Mouse (Mus musculus) G1E (cell line): ENCODE measurements around the gene Stpg3. TPM values are rescaled to one million over a fixed set of nuclear protein-coding genes. Genes with fewer than 3 reads are reported as not detected.

ENCODE experiments used
- ATAC-seq: 2 replicates; pipeline ENCODE4 v1.8.0; 2016; ENCODE audit warnings: mild to moderate bottlenecking; ENCODE audit not compliant: insufficient number of reproducible peaks, poor library complexity, low FRiP score, severe bottlenecking; ENCODE audit errors: extremely low read depth
- DNase-seq: peaks from one replicate; pipeline ENCODE4 v3.0.0; 2012; ENCODE audit warnings: low spot score
- H3K27me3 ChIP-seq: 2 replicates; pipeline ENCODE4 v1.6.1; 2012; ENCODE audit warnings: mild to moderate bottlenecking, low read length, inconsistent platforms; ENCODE audit not compliant: insufficient read depth
- H3K36me3 ChIP-seq: replicated peaks from 2 replicates; pipeline ENCODE3; 2012; ENCODE audit warnings: mild to moderate bottlenecking, inconsistent platforms
- H3K4me1 ChIP-seq: 2 replicates; pipeline ENCODE4 v1.6.1; 2012; ENCODE audit warnings: low read depth, low read length, inconsistent platforms, mixed read lengths; ENCODE audit not compliant: insufficient read depth
- H3K4me3 ChIP-seq: 2 replicates; pipeline ENCODE4 v1.5.1; 2012; ENCODE audit warnings: low read depth, mild to moderate bottlenecking, inconsistent platforms, low read length, moderate library complexity, mixed read lengths
- H3K9me3 ChIP-seq: replicated peaks from 2 replicates; pipeline ENCODE4 v1.6.1; 2012; ENCODE audit warnings: inconsistent platforms
- CTCF ChIP-seq: IDR thresholded peaks from 2 replicates; pipeline ENCODE4 v1.5.1; 2012; ENCODE audit warnings: low read depth, low read length, inconsistent platforms, mixed read lengths
- GATA1 ChIP-seq: IDR thresholded peaks from 2 replicates; pipeline ENCODE4 v1.6.1; 2012; ENCODE audit warnings: borderline replicate concordance, low read length, inconsistent platforms, mixed read lengths
- GATA2 ChIP-seq: IDR thresholded peaks from 2 replicates; pipeline ENCODE4 v1.6.1; 2012; ENCODE audit warnings: low read depth, low read length, inconsistent platforms, borderline replicate concordance
- POLR2AphosphoS5 ChIP-seq: IDR thresholded peaks from 2 replicates; pipeline ENCODE4 v1.6.1; 2012; ENCODE audit warnings: low read depth, low read length, inconsistent platforms; ENCODE audit not compliant: insufficient replicate concordance
- TAL1 ChIP-seq: conservative IDR thresholded peaks from 2 replicates; pipeline ENCODE4 v1.6.1; 2012; ENCODE audit warnings: low read depth, low read length, inconsistent platforms, mixed read lengths
- polyA plus RNA-seq: library from polyadenylated mRNA; stranded (reverse); fragments of >175 nt; gene quantifications from 2 replicates; pipeline ENCODE4 v1.2.3, GENCODE M21; 2012
- total RNA-seq, 2 experiments: library from RNA; stranded (forward) in 1 of 2; stranded (reverse) in 1 of 2; fragments of 200-1000 nt in 1 of 2; fragments of >200 nt in 1 of 2; fragmentation: Nextera tagmentation in 1 of 2; gene quantifications; 2 replicates each; pipeline ENCODE4 v1.2.3; 2014 to 2017

Gene Stpg3
- total and polyA plus RNA-seq, 3 experiments: not detected

- Histone ChIP-seq H3K36me3 (peaks cover 9% of the 10 kb centered on the region), H3K4me3 (no peak overlapping the region; the same call in 1 of the 2 replicates), H3K9me3 (no peaks in the 10 kb centered on the region), H3K27me3 (peaks cover 22% of the 10 kb centered on the region), H3K4me1 (peaks cover 85% of the 10 kb centered on the region)
- DNase-seq: no peak
- no peak for TF ChIP-seq CTCF
- no peak for TF ChIP-seq POLR2AphosphoS5
- TF ChIP-seq GATA2: no peak
- no peak for TF ChIP-seq GATA1
- no peak for TF ChIP-seq TAL1
- ATAC-seq: no peak
These were observed 14.6 kb upstream of the Stpg3 start for GRCm38 (mm10) chr2:25228995-25229530.

GRCm38 (mm10) chr2:25228431-25228889 is 14.0 kb upstream of the Stpg3 start:
- Histone ChIP-seq H3K4me1 (peaks cover 79% of the 10 kb centered on the region), H3K4me3 (peak overlapping the region; percentile 62; the same call in 1 of the 2 replicates), H3K27me3 (peaks cover 22% of the 10 kb centered on the region), H3K36me3 (peaks cover 15% of the 10 kb centered on the region), H3K9me3 (no peaks in the 10 kb centered on the region)
- peak; percentile 75 for DNase-seq
- TF ChIP-seq CTCF (peak; percentile 67), POLR2AphosphoS5 (no peak)
- ATAC-seq: 0 out of 2 replicates have a peak, but pooled peaks have one; percentile 24

GRCm38 (mm10) chr2:25227406-25227805 is 13.0 kb upstream of the Stpg3 start:
- DNase-seq: no peak
- no peak for ATAC-seq

GRCm38 (mm10) chr2:25226864-25227263 is 12.4 kb upstream of the Stpg3 start:
- no peak for TF ChIP-seq GATA1
- no peak for TF ChIP-seq TAL1
- TF ChIP-seq CTCF: no peak
- no peak for TF ChIP-seq POLR2AphosphoS5
- TF ChIP-seq GATA2: no peak
- H3K36me3 ChIP-seq: peaks cover 25% of the 10 kb centered on the region
- peaks cover 19% of the 10 kb centered on the region for H3K27me3 ChIP-seq
- peaks cover 69% of the 10 kb centered on the region for H3K4me1 ChIP-seq
- ATAC-seq (no peak), DNase-seq (no peak)
- H3K4me3 ChIP-seq: no peak overlapping the region
- H3K9me3 ChIP-seq: no peaks in the 10 kb centered on the region

More at GRCm38 (mm10) chr2:25227406-25227805, 13.0 kb upstream of the Stpg3 start:
- Histone ChIP-seq H3K9me3 (no peaks in the 10 kb centered on the region), H3K36me3 (peaks cover 20% of the 10 kb centered on the region), H3K4me1 (peaks cover 69% of the 10 kb centered on the region), H3K27me3 (peaks cover 22% of the 10 kb centered on the region), H3K4me3 (no peak overlapping the region)
- TF ChIP-seq CTCF: no peak
- TF ChIP-seq TAL1: no peak
- TF ChIP-seq GATA2: no peak
- no peak for TF ChIP-seq POLR2AphosphoS5
- no peak for TF ChIP-seq GATA1

GRCm38 (mm10) chr2:25225811-25226379 is 11.5 kb upstream of the Stpg3 start:
- no peak for ATAC-seq

GRCm38 (mm10) chr2:25224766-25225752 is 10.6 kb upstream of the Stpg3 start:
- ATAC-seq (peak; percentile 86), DNase-seq (peak; percentile 99)
- Histone ChIP-seq H3K36me3 (peaks cover 34% of the 10 kb centered on the region), H3K9me3 (no peaks in the 10 kb centered on the region), H3K4me1 (peaks cover 59% of the 10 kb centered on the region), H3K27me3 (peaks cover 1% of the 10 kb centered on the region; the same call in 1 of the 2 replicates), H3K4me3 (peak overlapping the region; percentile 93)
- TF ChIP-seq GATA1: no peak
- no peak for TF ChIP-seq CTCF
- TF ChIP-seq TAL1: no peak
- no peak for TF ChIP-seq GATA2
- TF ChIP-seq POLR2AphosphoS5: no peak

More at GRCm38 (mm10) chr2:25225811-25226379, 11.5 kb upstream of the Stpg3 start:
- peaks cover 31% of the 10 kb centered on the region for H3K36me3 ChIP-seq
- H3K27me3 ChIP-seq: peaks cover 10% of the 10 kb centered on the region
- H3K4me3 ChIP-seq: peak overlapping the region; percentile 93; the same call in 1 of the 2 replicates
- no peak for DNase-seq
- TF ChIP-seq TAL1: no peak
- no peak for TF ChIP-seq GATA1
- TF ChIP-seq GATA2: no peak
- TF ChIP-seq CTCF: no peak
- no peak for TF ChIP-seq POLR2AphosphoS5
- H3K9me3 ChIP-seq: no peaks in the 10 kb centered on the region
- H3K4me1 ChIP-seq: peaks cover 67% of the 10 kb centered on the region
